Mouse (Mus musculus) frontal cortex, adult 2 months (tissue): ENCODE measurements around the gene Tfdp2. TPM values are rescaled to one million over a fixed set of nuclear protein-coding genes. Genes with fewer than 3 reads are reported as not detected.

Source experiments
- DNase-seq, 2 experiments: peaks; one replicate each; pipeline ENCODE4 v3.0.0; 2022; ENCODE audit warnings: low spot score in 1 of 2; ENCODE audit errors: extremely low spot score in 1 of 2
- polyA plus RNA-seq: library from polyadenylated mRNA; depleted of rRNA; stranded (reverse); fragments of >200 nt; gene quantifications from 2 replicates; pipeline ENCODE4 v1.2.3, GENCODE M21; 2012

Tfdp2 gene
- polyA plus RNA-seq, 1 experiment = 15.9 TPM

DNA sequence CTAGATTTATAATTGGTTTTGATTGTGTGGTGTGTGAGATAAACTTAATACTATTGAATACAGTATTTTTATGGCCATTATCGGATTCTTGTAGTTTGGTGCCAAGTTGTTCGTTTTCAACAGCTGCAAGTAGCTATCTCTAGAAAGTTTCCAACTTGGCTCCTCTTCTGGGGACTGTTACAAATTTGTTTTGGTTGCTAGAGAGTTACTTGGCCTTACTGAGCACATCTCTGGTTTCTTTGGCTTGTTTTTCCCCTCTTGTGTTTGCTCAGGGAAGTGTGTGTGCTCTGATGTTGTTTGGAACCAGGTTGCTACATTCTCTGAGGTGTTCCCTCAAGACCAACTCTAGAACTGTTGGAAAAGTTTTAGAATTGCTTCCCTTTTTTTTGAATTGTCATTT lies 27.2 kb downstream of the Tfdp2 start:
- no peak for DNase-seq

DNA sequence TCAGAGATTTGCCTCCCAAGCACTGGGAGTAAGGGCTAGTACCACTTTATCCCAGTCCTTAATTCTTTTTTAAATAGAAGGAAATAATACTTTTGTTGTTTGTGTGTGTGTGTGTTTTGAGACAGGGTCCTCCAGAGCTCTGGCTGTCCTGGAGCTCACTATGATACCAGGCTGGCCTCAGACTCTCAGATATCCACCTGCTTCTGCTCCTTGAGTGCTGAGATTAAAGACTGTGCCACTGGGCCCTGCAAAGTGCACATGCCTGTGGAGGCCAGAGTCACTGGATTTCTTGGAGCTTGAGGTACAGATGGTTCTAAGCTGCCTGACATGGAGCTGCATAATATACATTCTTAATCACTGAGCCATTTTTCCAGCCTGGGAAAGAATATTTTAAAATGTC lies 32.2 kb downstream of the Tfdp2 start:
- DNase-seq = no peak

DNA sequence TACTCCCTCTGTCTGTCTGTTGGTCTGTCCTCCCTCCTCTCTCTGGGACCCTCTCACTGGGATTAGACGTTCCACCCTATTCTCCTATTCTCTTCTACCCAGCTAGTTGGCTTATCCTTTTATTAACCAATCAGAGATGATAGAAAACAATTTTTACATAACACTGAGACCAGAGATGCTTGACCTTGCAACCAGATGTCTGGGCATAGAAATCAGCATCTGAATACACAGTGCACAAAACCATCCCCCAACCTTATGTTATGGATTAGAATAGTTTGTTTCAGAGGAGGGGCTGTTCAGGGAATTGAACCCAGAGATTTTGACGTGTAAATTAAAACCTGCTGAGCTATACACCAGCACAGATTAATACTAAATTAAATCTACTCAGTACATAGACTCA lies 34.2 kb downstream of the Tfdp2 start:
- no peak for DNase-seq

DNA sequence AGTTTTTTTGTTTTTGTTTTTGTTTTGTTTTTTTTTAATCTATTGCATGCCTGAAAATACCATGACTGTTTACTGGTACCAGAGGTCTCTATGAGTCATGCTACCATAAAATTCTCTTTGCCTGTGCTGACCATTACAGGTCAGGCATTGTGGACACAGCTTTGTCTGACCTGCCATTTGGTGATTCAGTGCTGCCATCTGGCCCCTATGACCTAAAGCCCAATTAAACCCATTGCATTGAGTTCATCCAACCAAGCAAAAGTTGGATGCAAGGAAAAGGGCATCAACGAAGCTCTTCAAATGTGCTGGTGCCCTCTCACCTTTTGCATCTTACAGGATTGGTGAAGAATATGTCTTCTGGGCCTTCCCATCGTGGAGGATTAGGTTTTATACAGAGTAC lies 39.4 kb downstream of the Tfdp2 start:
- no peak for DNase-seq

DNA sequence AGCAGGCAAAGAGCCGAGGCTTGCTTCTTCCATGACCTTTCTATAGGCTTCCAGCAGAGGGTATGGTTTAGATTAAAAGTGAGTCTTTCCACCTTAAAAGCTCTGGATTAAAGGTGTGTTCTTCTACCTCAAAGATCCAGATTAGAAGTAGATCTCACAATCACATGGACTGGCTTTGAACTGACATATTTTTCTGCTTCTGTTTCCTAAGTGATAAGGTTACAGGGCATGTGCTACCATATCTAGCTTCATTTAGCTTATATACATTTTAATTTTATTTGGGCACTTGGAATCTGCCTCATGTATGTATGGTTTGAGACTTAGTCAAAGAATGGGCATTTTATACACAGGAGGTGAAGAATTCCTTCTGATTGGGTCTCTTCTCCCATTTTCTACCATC lies 41.3 kb downstream of the Tfdp2 start:
- no peak for DNase-seq

DNA sequence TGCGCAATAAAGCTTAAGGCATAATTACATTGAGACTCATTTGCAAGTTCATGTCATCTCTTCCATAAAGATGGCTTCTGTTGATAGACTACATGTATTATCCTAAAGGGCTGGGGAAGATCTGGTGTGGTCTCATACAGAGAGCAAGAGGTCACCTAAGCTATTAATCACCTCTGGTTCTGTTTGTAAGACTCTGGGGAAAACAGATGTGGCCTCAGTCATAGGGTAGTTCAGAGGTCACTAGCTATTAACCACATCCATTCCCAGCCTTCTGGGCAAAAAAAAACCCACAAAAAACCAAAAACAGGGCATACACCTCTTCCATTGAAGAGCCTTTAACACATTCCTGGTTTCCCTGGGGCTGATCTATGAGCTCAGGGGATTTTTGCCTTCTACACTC lies 42.2 kb downstream of the Tfdp2 start:
- no peak for DNase-seq

DNA sequence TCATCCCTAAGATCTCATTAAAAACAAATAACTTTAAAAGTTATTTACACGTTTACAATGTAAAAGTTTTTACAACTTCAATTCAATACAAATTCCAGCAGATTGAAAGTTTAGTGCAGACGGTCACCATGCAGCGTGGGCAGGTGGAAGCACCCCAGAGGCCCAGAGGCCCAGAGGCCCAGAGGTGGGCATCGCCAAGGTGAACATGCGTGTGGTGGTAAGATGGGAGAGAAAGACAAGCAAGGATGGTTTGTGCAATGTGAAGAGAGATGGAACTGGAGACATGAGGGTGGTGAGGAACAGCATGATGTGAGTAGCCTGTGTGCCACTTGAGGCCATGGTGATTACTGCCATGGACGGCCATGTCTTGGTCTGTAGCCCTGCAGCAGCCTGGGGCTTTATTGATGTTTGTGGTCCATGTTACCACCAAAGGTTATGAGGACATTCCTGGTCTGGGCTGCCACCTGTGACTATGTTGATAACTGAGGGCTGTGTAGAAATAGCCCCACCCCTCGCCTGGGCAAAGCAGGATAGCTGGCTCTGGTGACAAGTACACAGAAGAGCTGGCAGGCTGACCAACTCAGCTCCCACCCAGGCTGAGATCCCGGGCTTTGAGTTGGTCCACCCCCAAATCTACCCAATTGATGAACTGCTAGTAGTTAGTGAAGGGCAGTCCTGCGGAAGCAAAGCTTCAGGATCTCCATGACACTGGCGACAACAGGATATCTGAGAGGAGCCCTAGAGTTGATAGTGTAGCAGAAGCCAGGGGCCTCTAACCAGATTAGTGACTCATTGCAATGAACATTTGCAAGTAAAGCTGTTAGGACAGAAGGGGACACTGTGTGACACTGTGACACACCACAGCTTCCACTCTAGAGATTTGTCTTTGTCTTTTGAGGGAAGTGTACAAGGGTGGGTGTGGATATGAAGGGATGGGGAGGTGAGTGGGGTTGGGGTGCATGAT lies 45.3 kb downstream of the Tfdp2 start:
- DNase-seq = no peak

DNA sequence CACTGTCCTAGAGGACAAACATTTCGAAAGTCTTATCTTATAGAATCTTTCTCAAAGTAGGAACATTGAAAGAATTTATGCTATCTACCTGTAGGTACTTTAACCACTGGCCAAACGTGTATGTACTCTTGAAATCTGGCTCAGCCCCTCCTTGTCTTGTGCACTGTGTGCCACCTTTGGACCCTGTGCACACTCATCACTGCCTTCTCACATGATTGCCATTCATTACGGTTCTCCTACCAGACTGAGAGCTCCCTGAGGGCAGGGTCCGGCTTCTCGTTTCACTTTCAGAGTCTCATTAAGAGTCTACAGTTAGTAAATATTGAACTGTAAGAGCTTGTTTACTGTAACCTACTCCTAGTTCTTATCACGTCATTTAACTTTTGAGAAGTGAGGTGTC lies 47.8 kb downstream of the Tfdp2 start:
- no peak for DNase-seq

DNA sequence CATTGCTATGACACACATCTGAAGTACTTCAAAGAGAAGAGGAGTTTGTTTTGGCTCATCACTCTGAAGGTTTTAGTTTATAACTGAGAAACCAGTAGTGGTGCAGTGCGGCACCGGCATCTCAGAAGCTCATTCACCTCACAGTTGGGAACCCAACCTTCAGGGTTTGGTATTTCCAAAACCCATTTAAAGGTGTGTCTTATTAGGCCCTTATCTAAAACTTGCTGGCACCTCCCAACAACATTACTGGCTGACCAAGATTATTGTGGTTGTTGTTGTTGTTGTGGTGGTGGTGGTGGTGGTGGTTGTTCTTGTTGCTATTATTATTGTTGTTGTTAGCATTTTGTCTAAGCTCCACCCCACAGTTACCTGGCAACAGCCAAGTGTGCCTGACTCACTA lies 58.7 kb downstream of the Tfdp2 start:
- DNase-seq = no peak

DNA sequence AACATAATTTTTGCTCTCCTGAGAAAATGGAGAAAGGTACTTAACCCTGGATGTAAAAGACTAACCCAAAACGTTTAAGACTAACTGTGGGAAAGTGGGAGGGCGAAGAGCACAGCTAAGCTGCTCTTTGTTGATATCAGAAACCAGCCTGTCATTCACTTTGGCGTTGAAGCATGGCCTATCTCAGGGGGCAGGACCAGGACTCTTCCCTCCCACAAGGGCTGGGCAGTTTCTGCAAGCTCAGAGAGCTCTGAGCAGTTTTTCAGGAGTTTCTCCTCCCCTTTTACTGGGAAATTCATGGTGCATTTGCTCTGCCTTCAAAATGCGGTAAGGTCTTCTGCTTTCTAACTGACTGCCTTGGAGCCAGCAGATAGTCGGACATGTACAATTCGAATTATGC lies 62.4 kb downstream of the Tfdp2 start:
- no peak for DNase-seq

DNA sequence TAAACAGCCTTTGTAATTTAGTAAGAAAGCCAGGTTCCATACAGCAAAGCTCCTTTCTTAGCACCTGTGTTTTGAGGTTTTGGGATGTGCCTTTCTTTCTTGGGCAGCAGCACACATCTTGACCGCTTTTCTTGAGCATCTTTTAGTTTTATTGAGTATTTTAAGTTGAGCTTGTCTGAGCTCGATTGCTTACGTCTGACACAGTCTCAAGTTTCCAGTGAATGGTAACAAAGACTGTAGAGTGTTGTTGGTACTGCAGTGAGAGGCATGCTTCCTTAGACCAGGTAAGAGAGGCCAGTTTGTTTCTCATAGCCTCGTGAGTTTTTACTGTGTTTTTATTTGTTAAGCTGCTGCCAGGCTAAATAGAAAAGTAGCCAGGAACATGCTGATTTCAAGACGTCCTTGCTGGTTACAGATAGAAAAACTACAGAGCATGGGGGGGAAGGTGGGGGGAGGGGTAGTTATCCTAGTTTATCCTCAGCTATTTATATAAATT lies 63.0 kb downstream of the Tfdp2 start:
- DNase-seq = peak in 1 of 2 experiments; percentile 43

DNA sequence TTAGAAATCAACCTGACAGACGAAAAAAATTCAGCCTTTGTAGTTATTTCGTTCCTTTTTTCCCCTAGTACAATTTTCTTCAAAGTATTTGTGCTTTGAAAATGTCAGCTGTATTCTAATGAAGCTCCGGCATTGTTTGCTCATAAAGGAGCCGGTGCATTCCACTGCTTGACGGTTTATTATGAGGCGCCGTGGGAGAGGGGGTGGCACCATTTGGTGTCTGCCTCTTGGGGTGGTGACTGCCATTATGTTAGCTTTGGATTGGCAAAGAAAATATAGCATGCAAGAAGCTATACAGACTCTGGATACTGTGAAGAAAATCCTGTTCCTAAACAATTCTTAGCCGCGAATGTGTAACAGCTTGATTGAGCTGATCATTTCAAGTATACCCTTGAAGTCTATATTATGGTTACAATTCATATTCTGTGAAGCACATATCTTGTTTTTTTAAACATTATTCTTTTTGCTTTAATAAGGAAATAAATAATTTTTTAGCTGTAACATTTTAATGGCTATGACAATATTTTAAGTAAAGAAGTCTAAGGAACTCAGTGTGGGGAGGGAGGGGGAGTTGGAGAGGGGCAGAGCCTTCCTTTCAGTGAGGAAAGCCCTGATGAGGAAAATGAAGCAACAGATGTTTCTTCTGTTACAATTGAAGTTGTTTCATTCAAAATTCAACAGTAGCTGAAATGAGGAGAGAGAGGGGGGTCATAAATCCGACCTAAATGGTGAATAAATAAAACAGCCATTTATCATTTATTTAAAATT lies 63.9 kb downstream of the Tfdp2 start:
- peak; percentile 16 to 60 for DNase-seq

DNA sequence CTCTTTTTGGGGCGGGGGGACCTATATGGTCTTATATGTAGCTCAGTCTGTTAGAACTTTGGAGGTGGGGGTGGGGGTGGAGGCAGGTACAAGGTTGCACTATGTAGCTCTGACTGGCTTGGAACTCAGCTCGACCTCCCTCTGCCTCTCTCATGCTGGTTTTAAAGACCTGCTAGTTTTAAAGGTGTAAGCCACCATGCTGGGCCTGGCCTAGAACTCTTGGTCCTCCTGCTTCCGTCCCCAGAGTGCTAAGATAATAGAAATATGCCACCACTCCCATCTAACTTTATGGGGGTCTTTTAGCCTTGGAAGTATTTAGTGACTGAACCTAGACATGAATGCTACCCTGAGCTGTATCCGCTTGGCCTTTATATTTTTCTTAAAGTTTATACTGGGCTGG lies 65.0 kb downstream of the Tfdp2 start:
- no peak for DNase-seq

DNA sequence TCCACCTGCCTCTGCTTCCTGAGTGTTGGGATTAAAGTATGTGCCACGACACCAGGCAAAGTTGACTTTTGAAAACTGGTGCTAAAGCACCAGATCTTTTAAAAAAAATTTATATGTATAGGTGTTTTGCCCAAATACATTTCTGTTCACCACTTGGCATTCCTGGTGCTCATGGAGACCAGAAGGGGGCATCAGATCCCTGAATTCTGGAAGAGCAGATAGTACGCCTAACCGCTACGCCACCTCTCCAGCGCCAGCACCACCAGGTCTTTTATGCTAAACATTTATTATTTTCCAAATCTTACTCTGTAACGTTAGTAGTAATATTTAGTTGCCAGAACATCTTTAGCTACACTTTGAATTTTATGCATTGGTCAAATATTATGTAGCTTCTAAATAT lies 65.9 kb downstream of the Tfdp2 start:
- no peak for DNase-seq

DNA sequence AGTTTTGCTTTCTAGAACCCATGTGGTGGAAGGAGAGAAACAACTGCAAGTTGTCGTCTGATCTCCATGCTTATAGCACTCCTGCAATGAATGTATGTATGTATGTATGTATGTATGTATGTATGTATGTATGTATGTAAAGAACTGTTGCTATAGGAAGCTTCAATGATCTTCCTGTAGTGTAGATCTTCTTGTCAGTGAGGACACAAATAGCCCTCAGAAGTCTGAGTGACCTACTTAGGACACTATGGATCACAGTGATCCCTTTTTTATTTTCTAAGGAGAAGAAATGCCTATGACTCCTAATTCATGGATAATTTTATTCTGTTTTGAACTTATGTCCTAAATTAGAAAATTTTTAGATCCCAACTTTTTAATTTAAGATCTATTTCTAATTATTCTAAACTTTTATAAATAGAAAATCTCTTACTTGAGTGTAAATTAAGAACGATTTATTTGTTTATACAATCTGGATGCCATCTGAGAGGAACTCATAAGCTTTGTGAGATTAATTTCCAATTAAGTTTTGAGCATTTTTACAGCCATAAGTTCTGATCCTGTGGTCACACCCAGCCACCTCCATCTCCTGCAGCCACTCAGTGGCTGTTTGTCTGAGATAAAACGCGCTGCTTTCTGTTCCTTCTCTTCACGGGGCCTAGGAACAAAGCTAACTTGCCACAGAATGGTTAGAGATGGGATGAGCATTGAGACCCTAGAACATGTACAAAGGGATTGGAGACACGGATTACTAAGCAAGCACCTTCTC lies 70.9 kb downstream of the Tfdp2 start:
- DNase-seq = no peak

DNA sequence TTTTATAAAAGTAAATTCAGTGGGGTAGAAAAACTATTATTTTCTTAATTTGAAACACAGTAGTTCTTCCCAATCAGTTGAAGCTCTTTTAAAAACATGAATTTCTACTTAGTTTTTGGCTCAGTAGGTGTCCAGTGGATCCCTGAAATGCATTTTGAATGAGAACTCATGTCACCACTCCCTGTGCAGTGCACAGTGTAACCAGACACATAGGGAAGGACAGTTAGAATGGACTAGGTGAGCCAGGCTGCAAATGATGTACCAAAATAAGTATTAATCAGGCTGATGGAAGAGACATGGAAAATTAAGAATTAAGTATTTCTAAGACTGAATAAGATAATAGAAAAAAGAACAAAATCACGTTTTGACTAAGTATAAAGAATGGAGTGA lies 71.5 kb downstream of the Tfdp2 start:
- DNase-seq = no peak

DNA sequence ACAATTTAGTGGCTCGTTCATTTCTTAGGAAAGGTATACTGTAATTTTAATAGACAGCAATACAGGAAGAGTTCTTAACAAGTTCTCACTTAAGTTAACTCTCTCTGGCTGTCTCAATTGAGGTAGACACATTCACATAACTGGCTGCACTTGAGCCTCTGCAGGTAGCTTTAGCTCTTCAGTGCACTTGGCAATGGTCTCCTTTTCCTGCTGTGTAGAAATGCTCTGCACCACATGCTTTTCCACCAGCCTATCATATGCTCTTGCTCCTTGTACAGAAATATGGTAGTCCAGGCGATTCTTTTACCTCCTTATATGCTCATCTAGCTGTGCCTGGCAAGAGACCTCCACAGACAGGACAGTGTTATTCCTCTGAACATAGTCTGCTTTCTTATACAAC lies 73.7 kb downstream of the Tfdp2 start:
- no peak for DNase-seq

DNA sequence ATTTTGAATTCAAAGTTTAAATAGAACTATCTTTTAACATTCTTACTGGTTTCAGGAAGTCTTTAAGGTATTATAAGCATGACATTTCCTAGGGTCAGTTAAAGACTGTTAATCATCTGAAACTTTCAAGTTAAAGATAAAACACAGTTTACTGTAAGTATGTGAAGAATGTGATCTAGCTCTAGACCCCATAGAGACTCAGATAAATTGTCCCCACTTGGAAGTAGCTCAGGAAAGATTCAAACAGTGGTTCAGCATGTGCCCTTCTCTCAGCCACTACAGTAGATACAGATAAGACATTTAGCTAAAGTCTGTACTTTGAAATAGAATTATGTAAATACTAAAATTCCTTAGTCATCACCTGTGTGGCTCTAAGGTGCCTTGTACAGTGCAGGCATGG lies 79.5 kb downstream of the Tfdp2 start:
- no peak for DNase-seq

DNA sequence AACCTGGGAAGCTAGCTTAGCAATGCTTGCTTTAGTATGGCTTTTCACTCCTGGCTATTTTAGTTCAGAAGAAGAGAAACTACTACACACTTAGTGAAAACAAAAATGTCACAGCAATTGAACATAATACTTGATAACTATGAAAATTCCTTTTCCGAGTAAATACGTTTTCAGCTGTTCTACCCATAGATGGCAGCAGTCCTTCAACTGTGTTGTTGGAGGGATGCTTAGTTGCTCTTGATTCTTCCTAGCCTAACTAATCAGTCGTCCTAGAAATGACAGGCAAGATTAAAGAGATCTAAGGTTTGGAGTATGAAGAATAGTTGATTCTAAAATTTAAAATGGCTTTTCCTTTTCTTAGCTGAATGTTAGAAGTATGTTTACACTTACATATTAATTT lies 85.4 kb downstream of the Tfdp2 start:
- DNase-seq = peak in 1 of 2 experiments; percentile 7

DNA sequence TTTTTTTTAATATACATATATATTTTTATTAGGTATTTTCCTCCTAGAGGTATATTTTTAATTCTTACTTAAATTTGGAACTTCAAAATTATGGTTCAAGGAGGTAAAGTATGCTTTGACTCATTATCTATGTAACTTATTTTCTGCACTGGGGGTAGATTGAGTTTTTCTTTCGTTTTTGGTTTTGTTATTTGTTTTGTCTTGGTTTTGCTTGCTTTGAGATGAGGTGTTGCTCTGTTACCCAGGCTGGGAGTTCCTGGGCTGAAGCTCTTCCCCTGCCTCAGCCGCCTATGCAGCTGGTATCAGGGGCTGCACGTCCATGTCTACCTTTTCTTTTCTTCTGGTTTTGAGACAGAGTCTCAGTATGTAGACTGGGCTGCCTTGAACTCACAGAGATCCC lies 86.0 kb downstream of the Tfdp2 start:
- DNase-seq = no peak

DNA sequence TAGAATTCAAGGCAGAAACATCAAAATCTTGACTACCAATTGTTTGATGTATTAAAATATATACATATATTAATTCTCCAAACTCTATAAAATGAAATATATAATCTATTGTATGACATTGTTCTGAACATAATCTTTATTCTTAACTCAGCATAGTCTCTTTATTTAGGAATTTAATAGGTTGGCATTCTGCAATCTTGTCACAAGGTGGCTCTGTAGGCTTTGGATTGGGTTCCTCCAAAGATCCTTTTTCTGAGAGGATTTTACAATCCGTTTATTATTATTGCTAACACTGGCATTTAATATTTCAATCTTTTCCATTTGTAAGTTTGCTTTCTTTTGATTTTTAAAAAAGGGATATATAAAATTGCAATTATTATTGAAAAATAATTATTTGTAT lies 88.8 kb downstream of the Tfdp2 start:
- no peak for DNase-seq
